Mouse (Mus musculus) embryo, embryonic 10.5 days (tissue): ENCODE measurements around the gene H2-M10.1.
"Not testable (repeated sequence)": the region's sequence is repeated elsewhere in the genome, so short reads cannot be mapped to it uniquely, and the experiment has no call there.

Experiments used
- DNase-seq: peaks from one replicate; pipeline ENCODE4 v3.0.0-alpha.2; 2015; ENCODE audit warnings: low spot score

Gene H2-M10.1

DNA sequence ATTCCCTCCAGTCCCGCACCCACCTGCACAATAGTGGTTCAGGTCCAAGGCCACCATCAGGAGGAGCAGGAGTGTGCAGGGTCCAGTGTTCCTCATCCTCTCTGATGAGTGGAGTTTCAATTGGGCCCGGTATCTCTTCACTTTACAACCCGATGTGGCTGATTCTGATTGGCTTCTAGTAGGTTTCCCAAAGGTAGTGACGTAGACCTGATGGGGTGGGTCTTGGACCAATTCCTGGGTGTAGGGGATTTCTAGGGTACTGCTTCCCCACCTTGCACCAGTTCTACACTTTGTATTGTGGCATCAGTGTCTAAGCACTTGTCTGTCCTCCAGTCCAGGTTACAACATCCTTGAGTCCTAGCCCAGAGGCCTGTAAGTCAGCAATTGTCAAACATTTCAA, at the start of gene H2-M10.1:
Gene H2-M10.1, minus strand, starts transcription at position 101 of the 400 bp plus-strand sequence.
- DNase-seq, result no peak

DNA sequence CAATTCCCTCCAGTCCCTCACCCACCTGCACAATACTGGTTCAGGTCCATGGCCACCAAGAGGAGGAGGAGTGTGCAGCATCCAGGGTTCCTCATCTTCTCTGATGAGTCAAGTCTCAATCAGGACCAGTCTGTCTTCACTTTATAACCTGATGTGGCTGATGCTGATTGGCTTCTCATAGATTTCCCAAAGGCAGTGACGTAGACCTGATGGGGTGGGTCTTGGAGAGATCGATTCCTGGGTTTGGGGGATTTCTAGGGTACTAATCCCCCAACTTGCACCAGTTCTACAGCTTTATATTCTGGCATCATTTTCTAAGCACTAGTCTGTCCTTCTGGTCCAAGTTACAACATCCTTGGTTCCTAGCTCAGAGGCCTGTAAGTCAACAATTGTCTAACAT, 42.4 kb upstream of the H2-M10.1 start, which contains the start of gene H2-M10.3:
Gene H2-M10.3, minus strand, starts transcription at position 101 of the 400 bp plus-strand sequence.
- not testable (repeated sequence) for DNase-seq

DNA sequence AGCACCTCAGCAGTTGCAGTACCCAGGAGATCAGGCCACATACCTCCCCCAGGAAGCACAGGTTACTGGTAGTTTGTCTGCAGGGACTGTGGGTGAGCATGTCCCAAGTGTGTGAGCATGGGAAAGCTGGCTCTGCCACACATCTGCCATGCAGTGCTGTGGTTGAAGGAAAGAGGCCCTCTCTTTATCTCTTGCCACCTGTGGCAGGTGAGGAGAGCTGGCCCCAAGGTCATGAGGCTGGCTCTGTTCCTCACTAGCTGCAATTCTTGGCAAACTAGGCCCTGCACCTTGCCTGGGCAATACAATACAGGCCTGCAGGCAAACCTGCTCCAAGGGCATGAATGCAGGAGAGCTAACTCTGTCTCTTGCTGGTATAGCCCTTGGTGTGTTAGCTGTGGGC, 36.4 kb upstream of the H2-M10.1 start:
- not testable (repeated sequence) for DNase-seq

DNA sequence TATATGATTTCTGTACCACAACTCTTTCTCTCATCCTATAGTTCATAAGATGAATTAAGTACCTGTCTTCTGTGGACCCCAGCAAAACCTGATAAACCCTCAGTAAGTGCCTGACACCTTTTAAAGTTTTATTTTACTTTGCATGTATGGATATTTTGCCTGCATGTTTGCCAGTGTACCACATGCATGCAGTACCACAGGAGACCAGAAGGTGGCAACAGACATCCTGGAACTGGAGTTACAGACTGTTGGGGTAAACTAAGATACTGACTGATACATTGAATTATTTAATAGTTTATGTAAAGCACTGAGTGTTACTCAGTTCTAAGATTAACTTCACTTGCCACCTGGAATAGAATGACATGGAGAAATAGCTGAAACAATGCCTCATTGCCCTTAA, 31.6 kb upstream of the H2-M10.1 start:
- peak; percentile 58 for DNase-seq

DNA sequence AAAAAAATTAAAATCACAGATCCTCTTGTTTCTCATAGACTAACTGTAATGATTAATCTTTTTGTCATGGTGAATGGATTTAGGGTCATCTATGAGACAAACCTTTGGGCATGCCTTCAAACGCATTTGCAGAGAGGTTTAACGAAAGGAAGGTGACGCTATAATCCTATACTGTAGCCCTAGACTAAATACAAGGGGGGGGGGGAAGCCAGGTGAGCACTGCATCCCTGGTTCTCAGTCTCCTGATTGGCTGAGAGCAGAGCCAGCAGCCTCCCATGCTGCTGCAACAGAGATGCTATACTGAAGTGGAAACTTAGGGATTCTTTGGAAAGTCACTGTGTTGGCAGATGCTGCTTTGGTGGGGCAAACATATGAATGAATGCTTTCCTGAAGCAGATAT, 29.8 kb upstream of the H2-M10.1 start:
- no peak for DNase-seq

DNA sequence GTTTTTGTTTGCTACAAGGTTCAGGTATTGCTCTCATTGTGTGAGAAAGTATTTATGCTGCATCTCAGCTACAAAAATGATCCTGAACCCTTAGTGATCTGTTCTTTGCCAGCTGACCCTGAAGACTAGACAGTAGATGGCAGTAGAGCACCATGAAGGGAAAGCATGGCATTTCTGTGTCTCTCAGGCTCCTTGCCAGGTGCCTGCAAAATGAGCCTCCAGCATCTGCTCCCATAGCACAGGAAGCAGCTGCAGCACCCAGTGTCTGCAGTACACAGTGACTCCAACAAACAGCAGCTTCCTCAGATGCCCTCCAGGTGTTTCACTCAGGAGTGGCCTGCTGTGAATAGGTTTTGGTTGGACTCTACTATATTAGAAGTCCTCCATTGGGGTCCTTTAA, 29.4 kb upstream of the H2-M10.1 start:
- DNase-seq, result peak; percentile 71

DNA sequence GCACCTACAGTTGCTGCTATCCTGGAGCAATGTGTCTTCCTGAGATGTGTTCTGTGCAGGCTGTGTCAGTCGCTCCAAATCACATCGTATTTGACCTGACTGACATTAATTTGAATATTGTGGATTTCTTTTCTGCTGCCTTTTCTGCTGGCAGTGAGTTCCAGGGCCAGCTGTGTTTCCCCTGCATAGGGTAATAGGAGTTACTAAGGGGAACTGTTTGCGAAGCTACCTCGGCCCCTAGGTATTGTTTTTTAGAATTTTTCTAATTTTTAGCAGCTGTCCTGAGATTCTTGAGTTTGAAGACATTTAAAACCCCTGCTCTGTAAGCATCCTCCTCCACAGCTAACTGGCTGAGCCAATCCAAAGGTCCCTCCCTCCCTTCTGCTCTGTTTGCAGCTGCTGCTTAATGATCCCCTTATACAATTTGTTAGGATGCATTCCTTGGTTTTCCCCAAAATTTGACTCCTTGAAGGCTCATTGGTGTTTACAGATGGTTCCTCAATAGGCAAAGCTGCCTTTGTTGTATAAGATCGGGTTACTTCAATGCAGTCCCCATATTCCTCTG, 10.2 kb downstream of the H2-M10.1 start:
- DNase-seq, result no peak

DNA sequence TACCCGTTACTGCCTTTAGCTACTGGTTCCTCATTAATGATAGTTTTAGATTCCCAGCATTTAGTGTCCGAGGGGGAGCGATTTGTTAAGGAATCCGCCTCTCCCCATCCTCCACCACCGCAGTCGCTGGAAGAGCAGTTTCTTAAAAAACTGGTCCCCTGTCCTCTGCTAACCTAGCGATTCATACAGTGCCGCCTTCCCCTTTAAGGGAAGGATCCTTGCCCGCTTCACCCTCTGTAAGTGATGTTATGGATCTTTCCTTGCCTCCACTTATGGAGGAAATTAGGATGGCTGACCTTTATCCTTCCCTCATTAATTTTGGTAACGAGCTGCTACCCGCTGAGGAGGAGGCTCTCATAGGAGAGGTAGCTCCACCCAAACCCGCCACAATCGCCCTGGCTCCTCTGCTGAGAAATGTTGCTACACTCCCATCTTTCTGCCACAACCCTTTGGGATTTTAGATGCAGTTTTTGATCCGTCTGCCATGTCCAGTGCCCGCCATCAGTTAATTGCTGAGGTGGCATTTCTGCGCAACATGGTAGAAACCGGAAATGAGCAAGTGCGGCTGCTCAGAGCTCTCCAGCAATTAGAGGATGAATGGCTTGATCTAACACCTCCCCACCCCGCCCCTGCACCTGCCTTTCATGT, 10.8 kb downstream of the H2-M10.1 start:
- DNase-seq, result peak; percentile 67

DNA sequence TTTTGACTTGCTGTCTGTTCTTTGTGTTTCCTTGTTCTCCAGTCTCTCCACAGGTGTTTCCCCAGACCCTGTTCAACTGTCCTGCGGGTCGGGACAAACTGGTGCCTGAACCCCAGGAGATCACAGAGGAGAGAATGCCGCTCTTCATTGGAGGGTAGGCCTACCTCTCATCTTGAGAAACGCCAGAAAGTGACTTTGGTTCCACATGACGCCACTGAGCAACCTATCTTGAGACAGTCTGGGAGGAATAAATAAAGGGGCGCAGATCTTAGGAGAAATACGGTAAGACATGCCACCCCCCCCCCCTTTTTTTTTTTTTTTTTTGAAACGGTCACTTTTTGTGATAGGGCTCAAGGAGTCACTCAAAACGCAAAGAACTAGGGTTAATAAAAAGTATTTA, 11.4 kb downstream of the H2-M10.1 start:
- peak; percentile 66 for DNase-seq

DNA sequence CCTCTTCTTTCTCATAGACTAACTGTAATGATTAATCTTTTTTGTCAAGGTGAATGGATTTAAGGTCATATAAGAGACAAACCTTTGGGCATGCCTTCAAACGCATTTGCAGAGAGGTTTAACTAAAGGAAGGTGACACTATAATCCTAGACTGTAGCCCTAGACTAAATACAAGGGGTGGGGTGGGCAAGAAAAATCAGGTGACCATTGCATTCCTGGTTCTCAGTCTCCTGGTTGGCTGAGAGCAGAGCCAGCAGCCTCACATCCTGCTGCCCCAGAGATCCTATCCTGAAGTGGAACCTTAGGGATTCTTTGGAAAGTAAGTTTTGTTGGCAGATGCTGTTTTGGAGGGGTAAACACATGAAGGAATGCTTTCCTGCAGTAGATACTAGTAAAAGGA, 16.7 kb downstream of the H2-M10.1 start:
- DNase-seq, result no peak

DNA sequence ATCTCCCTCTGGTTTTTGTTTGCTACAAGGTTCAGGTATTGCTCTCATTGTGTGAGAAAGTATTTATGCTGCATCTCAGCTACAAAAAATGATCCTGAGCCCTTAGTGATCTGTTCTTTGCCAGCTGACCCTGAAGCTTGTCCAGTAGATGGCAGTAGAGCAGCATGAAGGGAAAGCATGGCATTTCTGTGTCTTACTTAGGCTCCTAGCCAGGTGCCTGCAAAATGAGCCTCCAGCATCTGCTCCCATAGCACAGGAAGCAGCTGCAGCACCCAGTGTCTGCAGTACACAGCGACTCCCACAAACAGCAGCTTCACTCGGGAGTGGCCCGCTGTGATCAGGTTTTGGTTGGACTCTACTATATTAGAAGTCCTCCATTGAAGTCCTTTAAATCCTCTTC, 17.1 kb downstream of the H2-M10.1 start:
- peak; percentile 88 for DNase-seq

DNA sequence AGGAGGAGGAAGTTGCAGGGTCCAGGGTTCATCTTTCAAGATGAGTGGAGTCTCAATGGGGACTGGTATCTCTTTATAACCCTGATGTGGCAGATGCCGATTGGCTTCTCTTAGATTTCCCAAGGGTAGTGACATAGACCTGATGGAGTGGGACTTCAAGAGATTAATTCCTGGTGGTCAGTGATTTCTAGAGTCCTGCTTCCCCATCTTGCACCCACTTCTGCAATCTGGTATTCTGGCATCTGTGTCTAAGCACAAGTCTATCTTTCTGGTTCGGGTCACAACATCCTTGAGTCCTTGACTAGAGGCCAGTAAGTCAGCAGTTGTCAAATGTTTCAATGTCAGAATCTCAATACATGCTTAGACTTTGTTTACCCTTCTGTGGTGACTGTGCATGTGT, 39.6 kb downstream of the H2-M10.1 start, which contains the start of gene H2-M10.2:
Gene H2-M10.2, minus strand, starts transcription at position 101 of the 400 bp plus-strand sequence.
- no peak for DNase-seq

DNA sequence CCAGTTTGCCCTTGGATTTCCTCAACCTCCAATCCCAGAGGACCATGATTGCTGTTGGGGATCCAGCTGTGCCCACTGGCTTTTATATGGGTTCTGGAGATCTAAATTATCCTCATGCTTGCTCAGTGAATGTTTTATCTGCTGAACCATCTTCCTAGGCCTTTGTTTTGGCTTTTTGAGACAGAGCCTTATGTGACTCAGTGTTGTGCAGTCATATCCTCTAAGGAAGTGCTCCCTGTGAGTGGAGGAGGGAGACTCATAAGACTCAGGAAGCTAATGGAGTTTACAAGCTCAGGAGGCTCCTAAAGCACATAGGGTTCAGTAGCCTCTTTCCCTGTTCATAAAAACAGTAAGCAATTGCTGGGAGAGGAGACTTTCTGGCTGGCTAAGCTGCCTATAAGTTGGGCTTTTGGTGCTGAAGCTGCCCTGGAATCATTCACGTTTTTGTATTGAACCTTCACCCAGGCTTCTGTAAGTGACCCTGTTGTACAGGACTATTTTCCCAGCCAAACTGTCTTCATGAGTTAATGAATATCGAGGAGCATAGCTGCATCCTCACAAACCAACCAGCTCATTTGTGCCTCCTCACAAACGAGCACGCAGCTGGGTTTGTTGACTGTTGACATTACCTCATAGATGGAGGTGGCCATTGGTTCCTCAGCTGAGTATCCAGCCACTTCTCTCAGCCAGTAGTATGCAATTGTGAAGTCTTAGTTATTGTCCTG, 44.3 kb downstream of the H2-M10.1 start:
- no peak for DNase-seq

DNA sequence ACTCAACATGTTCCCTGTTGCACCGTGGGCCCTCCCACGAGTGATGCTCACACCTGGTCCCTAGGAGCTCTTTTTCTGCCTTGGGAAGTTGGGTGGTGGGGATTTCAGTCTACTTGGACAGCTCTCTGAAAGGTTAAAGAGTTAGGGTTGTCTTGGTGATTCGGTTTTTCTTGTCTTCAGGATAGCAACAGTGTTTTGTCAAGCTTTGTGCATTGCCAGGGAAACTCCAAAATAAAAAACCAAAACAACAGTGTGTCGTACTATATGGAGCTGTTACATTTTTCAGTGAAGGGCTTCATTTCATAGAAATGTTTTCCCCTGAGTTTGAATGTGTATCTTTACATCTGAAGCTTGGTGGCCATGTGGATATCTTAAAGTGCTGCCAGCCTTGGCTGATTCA, 51.2 kb downstream of the H2-M10.1 start:
- DNase-seq, result no peak

DNA sequence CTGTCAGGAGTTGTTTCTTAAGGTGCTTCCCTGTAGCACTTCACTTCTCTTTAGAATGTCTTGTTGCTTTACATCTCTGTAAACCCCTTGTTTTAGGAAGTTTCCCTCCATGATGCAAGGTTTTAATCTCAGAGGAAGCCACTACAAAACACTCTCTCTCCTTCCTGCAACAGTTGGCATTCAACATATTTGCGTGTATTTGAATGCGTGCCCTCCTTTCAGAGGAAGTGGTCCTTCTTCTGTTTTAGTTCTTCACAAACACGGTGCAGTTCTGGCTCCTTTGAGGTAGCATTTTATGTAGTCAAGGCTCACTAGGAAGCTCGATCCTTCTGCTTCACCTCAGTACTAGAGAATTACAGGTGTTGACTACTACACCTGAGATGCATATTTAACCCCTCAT, 52.2 kb downstream of the H2-M10.1 start:
- DNase-seq, result no peak
